Mouse (Mus musculus) heart, adult 2 months (tissue): Measurements from ENCODE around the gene Ezr.

Experiments used
- CTCF ChIP-seq: fragments of 200-600 bp; IDR thresholded peaks from 2 replicates; pipeline ENCODE4 v1.8.1; 2022; ENCODE audit warnings: antibody characterized with exemption, mild to moderate bottlenecking, moderate library complexity
- EP300 ChIP-seq: fragments of 200-500 bp; IDR thresholded peaks from 2 replicates; pipeline ENCODE4 v1.6.1; 2011; ENCODE audit warnings: low read depth, low read length, control low read depth; ENCODE audit not compliant: insufficient read depth
- POLR2A ChIP-seq: fragments of 200-500 bp; IDR thresholded peaks from 2 replicates; pipeline ENCODE4 v1.6.1; 2011; ENCODE audit warnings: mild to moderate bottlenecking, low read depth, low read length, control low read depth; ENCODE audit not compliant: insufficient read depth

- no peak for TF ChIP-seq CTCF
- no peak for TF ChIP-seq POLR2A
- no peak for TF ChIP-seq EP300
Measured at GRCm38 (mm10) chr17:6731634-6732033, 51.0 kb downstream of the Ezr start.
